Mouse (Mus musculus): ENCODE measurements at regions not wholly inside any gene's neighbourhood (a gene's known extent, or its start where the extent isn't known, plus 50 kb on each side); places are given as distances from the start of the nearest gene placed in this dataset.

- in situ Hi-C loops (cut with MboI; ENCODE audit: low pct_ligation_motif_present, low pct_unique_long_range_greater_than_20kb, low sequenced_read_pairs): loop anchor here (10.0 kb wide), 1 partner anchor 82 kb away; the partner anchor contains the start of gene Bbx
- H3K27me3 ChIP-seq (replicated peaks): no peaks in the 10 kb centered on the region
- H3K79me2 ChIP-seq (replicated peaks; ENCODE audit: control insufficient read depth, extremely low read depth, insufficient read depth, poor library complexity, severe bottlenecking): no peaks in the 10 kb centered on the region
- H3K9me3 ChIP-seq (replicated peaks; ENCODE audit: low read length): no peaks in the 10 kb centered on the region
- no peak overlapping the region for H3K4me3 ChIP-seq (replicated peaks in 1 of 3; ENCODE audit: low read depth in 2 of 3, low read length in 2 of 3, poor library complexity in 1 of 3)
- H3K4me2 ChIP-seq (ENCODE audit: insufficient read depth, low read depth, poor library complexity, severe bottlenecking): 0 out of 2 replicates have a peak overlapping the region, but pooled peaks have one; percentile 9
- no peaks in the 10 kb centered on the region for H3K36me3 ChIP-seq (replicated peaks in 1 of 2; ENCODE audit: control insufficient read depth in 1 of 2, insufficient read depth in 1 of 2, low read length in 1 of 2)
- TF ChIP-seq JUN (IDR thresholded peaks at IDR 0.05; ENCODE audit: insufficient read depth, low read depth, low read length): no peak
- no peak for TF ChIP-seq JUND (conservative IDR thresholded peaks at IDR 0.05; ENCODE audit: low read depth, low read length)
- TF ChIP-seq USF1 (IDR thresholded peaks at IDR 0.05; ENCODE audit: low read depth, low read length): no peak
- no peak for TF ChIP-seq POLR2A (IDR thresholded peaks at IDR 0.05; ENCODE audit: low read depth, low read length)
- no peak for TF ChIP-seq ELF1 (IDR thresholded peaks at IDR 0.05; ENCODE audit: low read depth, low read length)
- TF ChIP-seq KAT2A (IDR thresholded peaks at IDR 0.05; ENCODE audit: insufficient replicate concordance, low read length): no peak
- no peak for TF ChIP-seq MAX (IDR thresholded peaks at IDR 0.05; ENCODE audit: low read length)
- TF ChIP-seq MAFK (IDR thresholded peaks at IDR 0.05; ENCODE audit: insufficient replicate concordance, low read length): no peak
- TF ChIP-seq TBP (conservative IDR thresholded peaks at IDR 0.05; ENCODE audit: low read depth, low read length): no peak
- TF ChIP-seq EP300 (IDR thresholded peaks at IDR 0.05; ENCODE audit: low read length): no peak
- no peak for TF ChIP-seq POLR2AphosphoS2 (IDR thresholded peaks at IDR 0.05; ENCODE audit: low read depth, low read length)
- TF ChIP-seq ZNF384 (IDR thresholded peaks at IDR 0.05; ENCODE audit: low read depth, low read length): no peak
- no peak for TF ChIP-seq E2F4 (IDR thresholded peaks at IDR 0.05; ENCODE audit: insufficient replicate concordance, low read depth, low read length)
- no peak for TF ChIP-seq MXI1 (IDR thresholded peaks at IDR 0.05; ENCODE audit: low read depth, low read length)
- no peak for TF ChIP-seq ZKSCAN1 (IDR thresholded peaks at IDR 0.05; ENCODE audit: borderline replicate concordance, low read depth, low read length)
- TF ChIP-seq BHLHE40 (IDR thresholded peaks at IDR 0.05; ENCODE audit: low read depth, low read length): no peak
- dilution Hi-C loops (cut with MboI; ENCODE audit: extremely low pct_ligation_motif_present, extremely low pct_unique_long_range_greater_than_20kb, low sequenced_read_pairs): no loop called here
- no peak overlapping the region for H3K27ac ChIP-seq (ENCODE audit: insufficient read depth, low read depth)
- DNase-seq (ENCODE audit: extremely low read depth): no peak
- peaks cover 3% of the 10 kb centered on the region in 2 experiments; a peak in 1 of 4 replicates for H3K4me1 ChIP-seq (ENCODE audit: control insufficient read depth in 1 of 2, insufficient read depth in 2 of 2)
- H3K9ac ChIP-seq (ENCODE audit: insufficient read depth, low read depth): no peak overlapping the region
These were observed 74.4 kb downstream of the Ccdc54 start for GRCm38 (mm10) chr16:50516579-50516978.

GRCm38 (mm10) chr16:50515039-50515438 is 75.9 kb downstream of the Ccdc54 start:
- no peak overlapping the region for H3K4me3 ChIP-seq (replicated peaks in 1 of 3; ENCODE audit: low read depth in 2 of 3, low read length in 2 of 3, poor library complexity in 1 of 3)
- H3K4me2 ChIP-seq (ENCODE audit: insufficient read depth, low read depth, poor library complexity, severe bottlenecking): no peak overlapping the region
- H3K36me3 ChIP-seq (replicated peaks in 1 of 2; ENCODE audit: control insufficient read depth in 1 of 2, insufficient read depth in 1 of 2, low read length in 1 of 2): no peaks in the 10 kb centered on the region
- no peaks in the 10 kb centered on the region for H3K9me3 ChIP-seq (replicated peaks; ENCODE audit: low read length)
- no peak for DNase-seq (ENCODE audit: extremely low read depth)
- dilution Hi-C loops (cut with MboI; ENCODE audit: extremely low pct_ligation_motif_present, extremely low pct_unique_long_range_greater_than_20kb, low sequenced_read_pairs): no loop called here
- TF ChIP-seq MAFK (IDR thresholded peaks at IDR 0.05; ENCODE audit: insufficient replicate concordance, low read length) (no peak), RAD21 (IDR thresholded peaks at IDR 0.05; ENCODE audit: low read depth, low read length) (no peak), PAX5 (IDR thresholded peaks at IDR 0.05; ENCODE audit: low read length) (no peak)
- H3K79me2 ChIP-seq (replicated peaks; ENCODE audit: control insufficient read depth, extremely low read depth, insufficient read depth, poor library complexity, severe bottlenecking): no peaks in the 10 kb centered on the region
- no peak overlapping the region for H3K27ac ChIP-seq (ENCODE audit: insufficient read depth, low read depth)
- in situ Hi-C loops (cut with MboI; ENCODE audit: low pct_ligation_motif_present, low pct_unique_long_range_greater_than_20kb, low sequenced_read_pairs): loop anchor here (10.0 kb wide), 1 partner anchor 80 kb away; the partner anchor contains the start of gene Bbx
- H3K4me1 ChIP-seq (ENCODE audit: control insufficient read depth in 1 of 2, insufficient read depth in 2 of 2): 0 out of 4 replicates have a peak, but pooled peaks cover 0 to 3% of the 10 kb centered on the region in 2 experiments
- H3K27me3 ChIP-seq (replicated peaks): no peaks in the 10 kb centered on the region
- no peak overlapping the region for H3K9ac ChIP-seq (ENCODE audit: insufficient read depth, low read depth)

All from CH12.LX (cell line).